Mouse (Mus musculus) lung, postnatal 4 days (tissue): ENCODE data around the gene P2rx4.

Experiments used
- DNase-seq, 2 experiments: peaks; one replicate each; pipeline ENCODE4 v3.0.0; 2021

Gene P2rx4

GRCm38 (mm10) chr5:122764032-122764464 lies 56.7 kb downstream of the P2rx4 start:
- DNase-seq: peak; percentile 61 to 70

GRCm38 (mm10) chr5:122767283-122767682 lies 59.9 kb downstream of the P2rx4 start:
- DNase-seq: no peak

GRCm38 (mm10) chr5:122769101-122769568 lies 61.8 kb downstream of the P2rx4 start:
- DNase-seq: peak; percentile 38 to 43

GRCm38 (mm10) chr5:122770304-122770703 lies 63.0 kb downstream of the P2rx4 start:
- DNase-seq: peak; percentile 53 to 58

- peak; percentile 80 to 90 for DNase-seq
Measured at GRCm38 (mm10) chr5:122770806-122771261, 63.5 kb downstream of the P2rx4 start.

- DNase-seq: no peak
Measured at GRCm38 (mm10) chr5:122771428-122771827, 64.1 kb downstream of the P2rx4 start.

- DNase-seq: no peak
Measured at GRCm38 (mm10) chr5:122773756-122774155, 66.4 kb downstream of the P2rx4 start.

GRCm38 (mm10) chr5:122774743-122775611 lies 67.6 kb downstream of the P2rx4 start:
- peak in 1 of 2 experiments; percentile 22 for DNase-seq

- DNase-seq: no peak
Measured at GRCm38 (mm10) chr5:122775646-122776286, 68.4 kb downstream of the P2rx4 start.

GRCm38 (mm10) chr5:122777322-122777721 lies 70.0 kb downstream of the P2rx4 start:
- no peak for DNase-seq

GRCm38 (mm10) chr5:122778231-122779226 lies 71.2 kb downstream of the P2rx4 start:
- peak; percentile 52 to 63 for DNase-seq
